Mouse (Mus musculus) CH12.LX (cell line): Measurements from ENCODE around the gene Gm20747.
"Not testable (repeated sequence)": the region's sequence is repeated elsewhere in the genome, so short reads cannot be mapped to it uniquely, and the experiment has no call there.

ENCODE experiments used
- CTCF ChIP-seq, 2 experiments: IDR thresholded peaks in 1 of 2; conservative IDR thresholded peaks in 1 of 2; 2 replicates each; pipeline ENCODE4 v1.5.1; 2011 to 2012; ENCODE audit warnings: low read depth in 2 of 2, low read length in 2 of 2, improper control_type of control experiment in 1 of 2, inconsistent platforms in 1 of 2, mild to moderate bottlenecking in 1 of 2, moderate library complexity in 1 of 2
- ELF1 ChIP-seq: IDR thresholded peaks from 2 replicates; pipeline ENCODE4 v1.6.1; 2014; ENCODE audit warnings: low read depth, mild to moderate bottlenecking, inconsistent platforms, low read length, improper control_type of control experiment
- JUN ChIP-seq: IDR thresholded peaks from 2 replicates; pipeline ENCODE4 v1.6.1; 2011; ENCODE audit warnings: low read depth, mild to moderate bottlenecking, low read length, improper control_type of control experiment, moderate library complexity; ENCODE audit not compliant: insufficient read depth
- USF1 ChIP-seq: IDR thresholded peaks from 2 replicates; pipeline ENCODE4 v1.6.1; 2014; ENCODE audit warnings: low read depth, mild to moderate bottlenecking, inconsistent platforms, low read length, improper control_type of control experiment
- USF2 ChIP-seq: conservative IDR thresholded peaks from 2 replicates; pipeline ENCODE4 v1.6.1; 2011; ENCODE audit warnings: low read depth, low read length, improper control_type of control experiment

DNA sequence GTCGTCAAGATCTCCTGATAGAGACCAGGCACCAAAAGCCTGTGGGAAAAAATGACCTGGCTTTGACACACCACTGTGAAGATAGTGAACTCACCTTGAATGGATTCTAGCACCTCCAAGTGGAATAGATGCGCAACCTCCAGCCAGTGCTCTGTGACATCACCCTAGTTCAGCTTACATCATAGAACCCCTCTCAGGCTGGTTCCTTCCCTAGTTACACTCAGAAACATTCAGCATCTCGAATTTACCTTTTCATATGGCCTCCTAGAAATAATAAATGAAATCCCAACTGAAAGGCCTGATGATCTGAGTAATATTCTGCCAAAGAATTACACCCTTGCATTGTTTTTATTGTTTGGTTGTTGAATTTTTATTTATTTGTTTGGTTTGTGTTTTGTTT, at the start of gene Gm20747:
- not testable (repeated sequence) for TF ChIP-seq CTCF (conservative IDR thresholded peaks at IDR 0.05 in 1 of 2, IDR thresholded peaks at IDR 0.05 in 1 of 2; ENCODE audit: low read depth in 2 of 2, low read length in 2 of 2); USF2; USF1; ELF1; JUN
